Mouse (Mus musculus) heart, adult 2 months (tissue): ENCODE measurements around the gene Slc25a54.

Experiments
- CTCF ChIP-seq: fragments of 200-600 bp; IDR thresholded peaks from 2 replicates; pipeline ENCODE4 v1.8.1; 2022; ENCODE audit warnings: antibody characterized with exemption, mild to moderate bottlenecking, moderate library complexity
- POLR2A ChIP-seq: fragments of 200-500 bp; IDR thresholded peaks from 2 replicates; pipeline ENCODE4 v1.6.1; 2011; ENCODE audit warnings: mild to moderate bottlenecking, low read depth, low read length, control low read depth; ENCODE audit not compliant: insufficient read depth

DNA sequence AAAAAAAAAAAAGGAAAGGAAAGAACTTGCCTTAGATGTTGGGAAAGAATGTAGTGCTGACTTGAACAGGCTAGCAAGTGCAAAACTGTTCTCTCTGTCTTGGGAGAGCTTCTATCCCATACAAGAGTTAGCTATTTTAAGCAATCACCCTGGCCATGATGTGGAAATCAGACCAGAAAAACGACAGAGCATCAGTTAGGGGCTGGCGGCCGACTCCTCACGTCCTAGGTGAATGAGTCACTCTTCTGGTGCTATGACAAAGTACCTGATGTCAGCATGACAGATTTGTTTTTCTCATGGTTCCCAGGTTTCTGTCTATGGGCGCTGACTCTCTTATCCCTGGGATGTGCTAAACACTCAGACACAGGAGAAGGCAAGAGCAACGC, 28.3 kb upstream of the Slc25a54 start:
- TF ChIP-seq CTCF: no peak
- TF ChIP-seq POLR2A: no peak
